Mouse (Mus musculus) spleen, adult 2 months (tissue): ENCODE data around the gene Spem1. TPM values are rescaled to one million over a fixed set of nuclear protein-coding genes. Genes with fewer than 3 reads are reported as not detected.

Experiments used
- DNase-seq, 2 experiments: peaks; one replicate each; pipeline versions ENCODE4 v3.0.0 to v3.0.0-alpha.2; 2012 to 2021; ENCODE audit warnings: low spot score in 2 of 2, low read depth in 1 of 2
- H3K27ac ChIP-seq: fragments of 200-500 bp; 2 replicates; pipeline ENCODE4 v1.5.1; 2012; ENCODE audit warnings: low read length, inconsistent platforms; ENCODE audit not compliant: insufficient read depth
- H3K27me3 ChIP-seq: fragments of 200-500 bp; 2 replicates; pipeline ENCODE4 v1.6.1; 2012; ENCODE audit warnings: mild to moderate bottlenecking, moderate library complexity, low read length, inconsistent platforms; ENCODE audit not compliant: control insufficient read depth, insufficient read depth
- H3K36me3 ChIP-seq: fragments of 200-500 bp; 2 replicates; pipeline ENCODE4 v1.6.1; 2012; ENCODE audit warnings: mild to moderate bottlenecking, low read length, inconsistent platforms; ENCODE audit not compliant: control insufficient read depth, insufficient read depth
- H3K4me1 ChIP-seq: fragments of 200-500 bp; 2 replicates; pipeline ENCODE4 v1.6.1; 2011; ENCODE audit warnings: inconsistent platforms; ENCODE audit not compliant: control insufficient read depth, insufficient read depth, insufficient read length
- H3K4me3 ChIP-seq: fragments of 200-500 bp; 2 replicates; pipeline ENCODE4 v1.5.1; 2011; ENCODE audit warnings: mild to moderate bottlenecking, inconsistent platforms; ENCODE audit not compliant: insufficient read depth, insufficient read length; ENCODE audit errors: extremely low read depth
- CTCF ChIP-seq: fragments of 200-500 bp; IDR thresholded peaks from 2 replicates; pipeline ENCODE4 v1.5.1; 2011; ENCODE audit warnings: mild to moderate bottlenecking, inconsistent platforms; ENCODE audit not compliant: insufficient read depth, insufficient read length, insufficient replicate concordance; ENCODE audit errors: extremely low read depth
- POLR2A ChIP-seq: fragments of 200-500 bp; IDR thresholded peaks from 2 replicates; pipeline ENCODE4 v1.6.1; 2011; ENCODE audit warnings: low read depth, low read length, inconsistent platforms
- WGBS: fragments of 180-500 bp; shearing (Covaris S2); methylation state at CpG from one replicate; pipeline ENCODE4 v1.1.7; 2018; 5-methylcytosine and 5-hydroxymethylcytosine counted together
- polyA plus RNA-seq: library from polyadenylated mRNA; depleted of rRNA; stranded (reverse); fragments of >200 nt; gene quantifications from 2 replicates; pipeline ENCODE4 v1.2.3, GENCODE M21; 2012

The Spem1 gene
- polyA plus RNA-seq, 1 experiment: not detected

GRCm38 (mm10) chr11:69795168-69795982 lies 26.6 kb downstream of the Spem1 start, which contains the start of gene Chrnb1:
Gene Chrnb1 (minus strand): TSS chr11:69795943.
- Histone ChIP-seq H3K4me1 (peaks cover 12% of the 10 kb centered on the region), H3K4me3 (peak within 1 kb of the TSS; percentile 71), H3K27ac (peak within 1 kb of the TSS; percentile 42; the same call in 1 of the 2 replicates), H3K27me3 (no peaks in the 10 kb centered on the region), H3K36me3 (no peaks in the 10 kb centered on the region)
- WGBS: 1% methylated on average over 52 of the region's 52 CpGs
- peak; percentile 92 to 95 for DNase-seq
- TF ChIP-seq POLR2A: peak; percentile 51
- no peak for TF ChIP-seq CTCF

- no peak for DNase-seq
- no peaks in the 10 kb centered on the region for H3K27me3 ChIP-seq
- H3K27ac ChIP-seq: no peak overlapping the region
- no peaks in the 10 kb centered on the region for H3K36me3 ChIP-seq
- 75% methylated on average over 5 of the region's 5 CpGs for WGBS
- H3K4me3 ChIP-seq: no peak overlapping the region
- no peaks in the 10 kb centered on the region for H3K4me1 ChIP-seq
- no peak for TF ChIP-seq CTCF
- no peak for TF ChIP-seq POLR2A
These were observed 28.6 kb downstream of the Spem1 start for GRCm38 (mm10) chr11:69793429-69793828.

GRCm38 (mm10) chr11:69791420-69791819 lies 30.6 kb downstream of the Spem1 start:
- no peak overlapping the region for H3K27ac ChIP-seq
- no peak overlapping the region for H3K4me3 ChIP-seq
- no peaks in the 10 kb centered on the region for H3K4me1 ChIP-seq
- DNase-seq: no peak
- H3K36me3 ChIP-seq: no peaks in the 10 kb centered on the region
- no peak for TF ChIP-seq CTCF
- no peak for TF ChIP-seq POLR2A
- 82% methylated on average over 5 of the region's 5 CpGs for WGBS
- H3K27me3 ChIP-seq: no peaks in the 10 kb centered on the region

DNA sequence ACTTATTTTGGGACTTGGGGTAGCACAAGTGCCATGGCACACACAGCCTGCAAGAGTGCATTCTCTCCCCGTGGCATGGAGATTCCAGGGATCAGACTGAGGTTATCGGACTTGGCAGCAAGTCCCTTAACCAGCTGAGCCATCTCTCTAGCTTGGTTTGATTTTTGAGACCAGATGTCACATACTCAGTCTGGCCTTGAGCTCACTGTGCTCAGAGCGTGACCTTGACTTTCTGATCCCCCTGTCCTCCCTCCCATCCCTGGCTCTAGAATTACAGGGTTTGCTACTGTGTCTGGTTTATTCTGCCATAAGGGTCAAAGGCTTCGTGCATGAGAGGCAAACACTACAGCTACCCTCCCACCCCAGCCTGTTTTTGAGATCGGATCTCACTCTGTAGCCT lies 32.5 kb downstream of the Spem1 start:
- no peaks in the 10 kb centered on the region for H3K4me1 ChIP-seq
- H3K27ac ChIP-seq: no peak overlapping the region
- DNase-seq: no peak
- WGBS: 80% methylated on average over 5 of the region's 5 CpGs
- H3K27me3 ChIP-seq: no peaks in the 10 kb centered on the region
- no peaks in the 10 kb centered on the region for H3K36me3 ChIP-seq
- TF ChIP-seq POLR2A (no peak), CTCF (no peak)
- no peak overlapping the region for H3K4me3 ChIP-seq

DNA sequence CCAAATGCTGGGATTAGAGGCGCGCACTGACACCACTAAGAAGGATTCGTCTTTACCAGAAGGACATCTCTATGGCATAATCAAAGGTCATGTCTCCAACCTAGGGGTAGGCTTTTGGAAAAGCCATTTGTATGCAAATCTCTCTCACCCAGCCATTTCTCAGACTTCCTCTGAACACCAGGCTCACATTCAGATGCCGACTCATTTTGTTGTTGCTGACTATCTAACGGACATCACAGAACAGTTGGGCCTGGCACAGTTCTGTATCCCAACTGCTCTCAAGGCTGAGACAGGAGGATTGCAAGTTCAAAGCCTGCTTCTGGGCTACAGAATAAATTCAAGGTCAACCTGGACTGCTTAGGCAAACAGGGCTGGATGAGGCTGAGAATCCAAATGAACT lies 34.7 kb downstream of the Spem1 start:
- no peak overlapping the region for H3K4me3 ChIP-seq
- H3K27me3 ChIP-seq: no peaks in the 10 kb centered on the region
- WGBS: 84% methylated on average over 5 of the region's 5 CpGs
- H3K4me1 ChIP-seq: no peaks in the 10 kb centered on the region
- TF ChIP-seq CTCF: no peak
- TF ChIP-seq POLR2A: no peak
- no peak overlapping the region for H3K27ac ChIP-seq
- DNase-seq: no peak
- no peaks in the 10 kb centered on the region for H3K36me3 ChIP-seq

DNA sequence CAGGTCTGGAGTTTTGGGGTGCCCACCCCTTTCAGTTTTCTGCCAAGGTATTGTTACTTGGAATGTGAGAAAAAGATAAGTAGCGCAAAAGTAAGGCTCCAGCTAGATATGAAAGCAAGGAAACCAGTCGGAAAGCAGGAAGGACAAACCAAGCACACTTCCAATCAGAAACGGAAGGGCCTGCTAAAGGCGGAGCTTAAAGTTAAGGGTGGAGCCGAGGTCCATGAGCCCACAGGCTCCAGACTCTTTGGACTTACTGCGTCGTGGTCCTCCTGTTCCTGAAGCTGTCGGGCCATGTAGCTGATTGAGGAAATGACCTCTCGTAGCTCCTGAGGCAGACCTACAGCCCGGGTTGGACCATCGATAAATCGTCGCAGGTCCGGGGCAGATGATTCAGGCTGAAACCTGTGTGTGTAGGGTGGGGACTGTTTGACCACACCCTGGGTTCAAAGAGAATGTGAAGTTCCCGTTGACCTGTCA lies 37.1 kb downstream of the Spem1 start:
- Histone ChIP-seq H3K27me3 (no peaks in the 10 kb centered on the region), H3K36me3 (no peaks in the 10 kb centered on the region), H3K27ac (no peak overlapping the region), H3K4me1 (no peaks in the 10 kb centered on the region), H3K4me3 (peak overlapping the region; percentile 8; the same call in 1 of the 2 replicates)
- WGBS: 50% methylated on average over 15 of the region's 15 CpGs
- DNase-seq: no peak
- TF ChIP-seq POLR2A (no peak), CTCF (no peak)

- Histone ChIP-seq H3K27ac (no peak overlapping the region), H3K27me3 (no peaks in the 10 kb centered on the region), H3K36me3 (peaks cover 6% of the 10 kb centered on the region), H3K4me1 (peaks cover 8% of the 10 kb centered on the region), H3K4me3 (no peak overlapping the region)
- 84% methylated on average over 4 of the region's 4 CpGs for WGBS
- DNase-seq: no peak
- TF ChIP-seq CTCF (no peak), POLR2A (no peak)
These were observed 40.2 kb downstream of the Spem1 start for GRCm38 (mm10) chr11:69781828-69782227.
